Mouse (Mus musculus): ENCODE data around the gene Lhx6.
"Not testable (repeated sequence)": the region's sequence is repeated elsewhere in the genome, so short reads cannot be mapped to it uniquely, and the experiment has no call there.

Gene Lhx6

DNA sequence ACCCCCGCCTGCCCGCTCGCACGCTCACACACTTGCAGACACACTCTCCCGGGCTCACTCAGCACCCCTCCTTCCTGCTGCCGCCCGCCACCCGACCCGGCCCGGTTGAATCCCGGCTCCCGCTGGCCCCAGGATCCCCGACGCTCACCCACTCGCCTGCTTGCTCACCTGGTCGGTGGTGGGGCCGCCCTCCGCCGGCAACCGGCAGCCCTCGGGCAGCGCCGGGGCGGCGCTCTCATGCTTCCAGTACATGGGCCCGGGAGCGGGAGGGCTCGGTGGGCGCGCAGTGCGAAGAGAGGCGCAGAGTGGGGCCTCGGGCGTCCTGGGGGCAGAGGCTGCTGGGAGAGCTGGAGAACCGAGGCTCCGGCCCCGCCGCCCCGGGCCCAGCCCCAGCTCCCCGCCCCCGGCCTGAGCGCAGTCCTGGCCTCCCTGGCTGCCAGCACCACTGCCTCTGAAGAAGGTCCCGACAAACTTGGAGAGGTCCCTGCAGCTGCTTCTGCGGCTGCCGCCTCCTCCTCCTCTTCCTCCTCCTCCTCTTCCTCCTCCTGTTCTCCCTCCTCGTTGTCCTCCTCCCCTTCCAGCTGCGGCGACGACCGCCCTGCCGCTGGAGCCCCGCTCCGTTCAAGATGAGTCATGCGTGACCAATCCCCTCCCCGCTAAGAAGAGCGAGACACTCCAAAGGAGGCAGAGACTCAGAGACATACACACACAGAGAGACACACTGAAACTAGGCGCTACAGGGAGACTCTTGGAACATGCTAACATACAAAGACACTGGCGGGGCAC lies at the start of gene Lhx6:
Gene Lhx6 (minus strand): TSS at position 453 of the 786 bp plus-strand sequence.
- no peak for DNase-seq

DNA sequence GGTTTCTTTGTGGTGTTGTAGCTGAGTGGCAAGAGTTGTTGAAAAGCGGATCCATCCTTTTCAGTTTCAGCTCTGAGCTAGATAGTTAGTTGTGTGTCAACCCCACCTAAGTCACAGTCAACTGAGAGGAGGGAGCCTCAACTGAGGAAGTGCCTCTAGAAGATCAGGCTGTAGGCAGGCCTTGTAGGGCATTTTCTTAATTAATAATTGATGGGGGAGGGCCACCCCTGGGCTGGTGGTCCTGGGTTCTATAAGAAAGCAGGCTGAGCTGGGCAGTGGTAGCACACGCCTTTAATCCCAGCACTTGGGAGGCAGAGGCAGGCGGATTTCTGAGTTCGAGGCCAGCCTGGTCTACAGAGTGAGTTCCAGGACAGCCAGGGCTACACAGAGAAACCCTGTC lies 47.2 kb upstream of the Lhx6 start:
- not testable (repeated sequence) for DNase-seq

- DNase-seq = no peak
Observed at GRCm38 (mm10) chr2:36148876-36149365, 43.7 kb upstream of the Lhx6 start.

DNA sequence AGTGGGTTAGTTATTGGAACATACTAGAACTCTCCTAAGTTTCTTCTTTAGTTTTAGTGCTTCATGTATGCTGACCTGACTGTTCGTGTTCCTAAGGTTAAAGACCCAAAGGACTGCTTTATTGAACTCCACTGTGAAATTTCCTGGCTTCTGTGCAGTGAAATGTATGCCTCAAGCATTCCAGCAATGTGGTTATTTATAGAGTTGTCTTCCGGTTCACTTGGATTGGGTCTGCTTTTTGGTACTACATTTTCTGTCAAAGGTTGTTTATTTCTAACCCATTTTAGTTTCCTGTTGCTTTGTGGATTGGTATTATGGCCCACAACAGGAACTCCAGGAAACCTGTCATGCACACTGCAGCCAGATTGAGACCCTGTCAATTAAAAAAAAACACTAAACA lies 33.9 kb upstream of the Lhx6 start:
- no peak for DNase-seq

DNA sequence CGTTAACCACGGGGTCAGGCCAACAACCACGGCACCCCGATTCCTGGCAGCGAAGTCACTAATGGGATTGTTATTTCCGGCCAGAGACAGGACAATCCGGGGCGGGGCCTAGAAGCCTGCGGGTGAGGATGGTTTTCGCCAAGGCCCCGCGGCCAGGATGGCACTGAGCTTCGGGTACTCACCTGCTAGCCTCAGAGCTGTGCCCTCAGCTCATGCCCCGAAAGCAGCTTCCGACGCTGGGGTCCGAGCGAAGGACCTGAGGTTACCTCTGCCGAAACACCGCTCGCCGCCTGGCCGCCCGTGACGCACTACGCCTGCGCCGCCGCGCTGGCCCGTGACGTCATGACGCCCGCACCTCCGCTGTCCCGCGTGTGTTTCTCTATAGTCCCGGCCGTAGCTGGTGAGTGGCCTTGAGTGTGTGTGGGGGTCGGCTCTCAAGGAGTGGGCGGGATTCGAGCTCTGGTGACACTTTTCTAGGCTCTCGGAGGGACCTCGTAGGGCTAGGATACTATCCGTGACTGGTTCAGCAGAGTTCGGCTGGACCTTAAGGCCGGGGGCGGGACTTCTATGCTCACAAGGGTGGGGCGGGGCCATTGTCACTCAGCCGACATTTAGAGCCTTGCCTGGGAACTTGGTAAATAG lies 31.2 kb upstream of the Lhx6 start, which contains the start of the genes Mrrf and Rbm18:
Gene Mrrf (plus strand): TSS at position 90 of the 642 bp plus-strand sequence.
Gene Rbm18 (minus strand): TSS at position 474 of the 642 bp plus-strand sequence.
- DNase-seq = peak; percentile 93

- no peak for DNase-seq
Observed at GRCm38 (mm10) chr2:36135887-36136286, 30.7 kb upstream of the Lhx6 start.

- no peak for DNase-seq
Observed at GRCm38 (mm10) chr2:36129051-36129450, 23.8 kb upstream of the Lhx6 start.

- no peak for DNase-seq
Observed at GRCm38 (mm10) chr2:36127973-36128372, 22.8 kb upstream of the Lhx6 start.

GRCm38 (mm10) chr2:36126795-36127429 lies 21.7 kb upstream of the Lhx6 start:
- no peak for DNase-seq

- no peak for DNase-seq
Observed at GRCm38 (mm10) chr2:36112632-36113031, 7.4 kb upstream of the Lhx6 start.

- no peak for DNase-seq
Observed at GRCm38 (mm10) chr2:36108615-36109014, 3.4 kb upstream of the Lhx6 start.

DNA sequence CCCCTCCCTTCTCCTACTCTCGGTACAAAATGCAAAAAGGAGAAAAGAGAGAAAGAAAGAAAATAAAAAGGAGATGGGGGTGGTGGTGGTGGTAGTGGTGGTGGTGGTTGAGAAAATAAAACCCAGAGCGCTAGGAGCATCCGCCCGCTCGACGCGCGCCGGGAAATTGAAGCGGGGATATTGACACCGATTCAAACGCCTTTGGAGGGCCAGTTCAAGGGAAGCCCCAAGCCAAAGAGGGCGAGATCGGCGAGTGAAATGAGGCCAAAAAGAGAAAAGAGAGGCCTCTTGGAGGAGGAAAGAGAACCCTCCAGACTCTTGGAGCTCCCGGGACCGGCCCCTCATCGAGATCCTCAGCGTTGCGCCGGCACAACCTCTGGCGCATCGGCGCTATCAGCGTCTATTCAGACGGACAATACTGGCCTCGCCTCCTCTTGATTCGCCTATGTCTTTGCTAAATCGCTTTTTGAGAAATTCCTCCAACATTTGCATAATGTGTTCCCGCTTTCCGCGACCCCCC lies 712 bp downstream of the Lhx6 start:
- DNase-seq = no peak

- DNase-seq = peak; percentile 12
Observed at GRCm38 (mm10) chr2:36103555-36104367, 1.4 kb downstream of the Lhx6 start.

DNA sequence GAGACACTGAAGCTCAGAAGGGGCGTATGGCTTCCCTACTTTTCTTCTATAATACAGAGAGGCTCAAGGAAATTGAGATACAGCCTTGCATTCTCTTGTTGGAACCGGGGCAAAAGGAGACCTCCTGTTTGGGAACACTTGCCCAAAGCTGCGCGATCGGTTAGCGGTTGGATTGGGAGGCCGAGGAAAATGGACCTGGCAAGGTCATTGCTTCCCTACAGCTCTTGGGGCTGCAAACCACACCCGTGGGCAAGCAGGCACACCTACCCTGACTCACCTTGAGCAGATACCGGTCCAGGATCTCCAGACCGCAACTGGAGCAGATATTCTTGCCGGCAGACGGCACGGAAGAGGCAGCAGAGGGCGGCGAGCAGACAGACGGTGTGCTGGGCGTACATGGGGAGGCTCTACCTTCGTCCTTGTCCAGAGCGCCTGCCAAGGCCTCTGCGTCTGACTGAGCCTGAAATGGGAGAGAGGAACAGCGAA lies 2.1 kb downstream of the Lhx6 start:
- DNase-seq = no peak

DNA sequence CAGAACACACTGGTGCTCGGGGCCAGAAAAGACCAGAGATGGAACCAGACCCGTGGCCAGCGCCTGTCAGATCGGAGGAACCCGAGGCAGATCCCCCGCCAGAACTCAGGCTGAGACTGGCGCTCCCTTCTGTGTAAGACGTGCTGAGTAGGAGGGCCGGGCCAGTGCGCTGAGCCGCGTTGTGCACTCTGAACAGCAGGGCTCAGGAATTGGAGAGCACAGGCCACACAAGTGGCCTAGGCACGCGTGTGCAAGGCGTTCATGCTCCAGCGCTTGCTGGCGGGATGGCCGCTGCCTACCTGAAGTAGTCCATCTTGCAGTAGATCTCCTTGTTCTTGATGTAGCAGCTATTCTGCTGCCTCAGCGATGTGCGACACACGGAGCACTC lies 2.7 kb downstream of the Lhx6 start:
- no peak for DNase-seq

DNA sequence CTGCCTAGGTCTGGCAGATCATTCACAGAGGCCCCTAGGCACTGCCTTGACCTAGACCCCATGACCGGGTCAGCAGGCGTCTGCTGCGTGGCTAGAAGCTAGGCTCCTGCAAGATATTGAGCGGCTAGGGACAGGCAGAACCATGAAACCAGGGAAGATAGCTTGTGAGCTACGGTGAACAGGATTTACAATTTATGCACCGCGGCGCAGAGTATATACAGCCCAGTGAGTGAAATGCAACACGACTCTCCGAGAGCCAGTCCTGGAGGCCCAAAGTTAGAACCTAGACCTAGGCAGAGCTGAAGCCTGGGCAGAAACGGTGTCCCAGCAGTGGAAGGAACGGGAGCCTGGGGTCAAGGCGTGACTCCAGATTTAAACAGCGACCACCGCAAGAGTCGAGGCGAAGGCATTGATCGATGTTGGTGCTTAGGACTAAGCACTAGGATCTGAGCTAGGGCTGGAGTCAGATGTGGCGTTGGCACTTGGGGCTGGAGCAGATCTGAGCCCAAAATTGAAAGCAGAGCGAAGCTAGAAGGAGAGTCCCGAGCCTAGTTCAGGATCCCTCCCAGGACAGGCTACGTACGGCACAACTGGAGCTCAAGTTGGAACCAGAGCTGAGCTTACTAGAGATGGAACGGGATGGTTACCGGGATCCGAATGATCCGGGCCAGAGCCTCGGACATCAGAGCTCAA lies 3.2 kb downstream of the Lhx6 start:
- no peak for DNase-seq

DNA sequence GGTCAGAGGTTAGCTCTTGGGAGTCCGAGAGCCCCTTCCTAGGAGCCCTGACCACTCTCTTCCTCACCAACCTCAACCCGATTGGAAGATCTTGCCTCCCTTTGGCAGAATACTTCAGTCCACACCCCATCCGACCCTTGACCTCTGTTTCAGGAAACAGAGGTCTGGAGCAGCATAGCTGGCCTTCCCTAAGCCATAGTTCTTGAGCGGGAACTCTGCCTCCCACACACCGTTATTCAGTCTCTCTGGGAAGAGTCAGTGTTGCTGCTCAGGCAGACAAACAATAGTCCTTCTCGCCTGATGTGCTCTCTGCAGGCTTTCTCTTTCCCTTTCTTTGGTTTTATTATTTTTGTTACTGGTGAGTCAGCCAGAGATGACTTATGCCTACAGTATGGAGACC lies 5.5 kb downstream of the Lhx6 start:
- no peak for DNase-seq

- DNase-seq = no peak
Observed at GRCm38 (mm10) chr2:36098021-36098420, 7.2 kb downstream of the Lhx6 start.

DNA sequence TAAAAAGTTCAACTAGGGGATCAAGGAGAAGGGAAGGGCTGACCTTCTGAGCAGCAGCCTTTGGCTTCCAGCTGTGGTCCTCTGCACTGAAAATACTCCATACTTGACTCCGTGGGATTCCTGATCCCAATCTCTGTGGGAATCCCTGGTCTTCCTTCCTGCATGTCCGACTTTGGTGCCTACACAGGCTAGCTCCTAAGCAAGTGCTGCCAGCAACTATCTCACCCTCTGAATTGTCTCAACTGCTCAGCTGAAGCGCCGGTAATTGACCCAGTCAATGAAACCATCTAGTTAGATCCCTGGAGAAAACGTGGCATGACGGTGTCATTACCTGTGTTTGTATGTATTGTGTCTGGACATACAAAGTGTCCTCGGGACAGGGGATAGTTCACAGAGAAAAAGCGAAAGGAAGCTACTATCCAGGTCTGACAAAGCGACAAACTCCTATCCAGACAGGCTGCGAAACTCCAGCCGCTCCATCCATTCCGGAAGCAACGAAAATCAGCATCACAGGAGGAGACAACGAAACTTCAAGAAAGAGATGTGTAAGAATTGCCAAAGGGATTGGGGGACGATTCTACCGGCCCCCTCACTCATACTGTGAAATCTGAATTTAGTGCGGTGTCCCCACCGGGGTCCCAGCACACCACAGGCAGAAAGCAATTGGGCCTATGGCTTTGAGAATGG lies 7.9 kb downstream of the Lhx6 start:
- no peak for DNase-seq

DNA sequence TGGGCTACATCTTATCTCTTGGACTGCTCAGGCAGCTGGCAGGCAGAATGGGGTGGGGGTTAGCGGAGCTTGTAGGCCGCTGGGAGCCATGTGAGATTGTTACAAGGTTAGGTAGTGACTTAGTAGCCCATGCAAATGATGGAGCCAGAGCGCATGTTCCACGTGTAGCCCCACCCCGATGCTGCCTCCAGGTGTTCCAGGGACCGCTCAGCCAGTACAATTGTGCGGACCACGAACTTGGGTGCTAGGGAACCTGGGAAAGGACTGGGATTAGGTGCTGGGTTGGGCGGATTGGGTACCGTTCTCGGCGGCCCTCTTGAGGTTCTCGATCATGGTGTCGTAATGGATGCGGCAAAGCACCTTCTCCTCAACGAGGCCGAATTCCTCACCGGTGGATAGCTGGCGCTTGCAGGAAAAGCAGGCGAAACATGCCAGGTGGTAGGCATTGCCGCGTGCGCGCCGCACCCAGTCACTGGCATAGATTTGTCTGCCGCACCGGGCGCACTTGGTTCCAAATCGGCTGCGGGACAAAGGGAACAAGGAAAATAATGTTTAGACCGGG lies 11.2 kb downstream of the Lhx6 start:
- DNase-seq = no peak

DNA sequence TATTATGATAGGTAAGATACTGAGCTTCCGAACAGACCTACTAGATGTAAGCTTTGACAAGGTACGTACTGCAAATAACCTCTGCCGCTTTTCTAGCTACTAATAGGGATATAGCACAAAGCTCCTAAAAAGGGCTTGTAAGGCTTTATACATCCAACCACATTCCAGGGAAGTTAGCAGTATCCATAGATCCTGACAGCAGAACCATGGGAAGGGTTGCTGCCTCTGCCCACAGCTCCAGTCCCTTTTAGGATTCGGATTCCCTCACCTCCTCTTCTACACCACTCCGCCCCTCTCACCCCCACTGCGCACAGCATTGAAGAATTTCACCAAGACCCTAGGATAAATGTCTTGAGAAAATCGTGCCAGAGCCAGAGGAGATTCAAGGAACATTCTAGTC lies 11.9 kb downstream of the Lhx6 start:
- DNase-seq = no peak

All from cerebellum, adult 8-10 months (tissue).